Mouse (Mus musculus) ES-Bruce4 (cell line): ENCODE measurements around the gene Grsf1.

Source experiments
- EP300 ChIP-seq: IDR thresholded peaks from 2 replicates; pipeline ENCODE4 v1.6.1; 2011; ENCODE audit warnings: low read depth, low read length; ENCODE audit not compliant: insufficient read depth
- POLR2A ChIP-seq: IDR thresholded peaks from one replicate; pipeline ENCODE4 v1.8.1; 2011; ENCODE audit warnings: low read length; ENCODE audit not compliant: insufficient read depth

DNA sequence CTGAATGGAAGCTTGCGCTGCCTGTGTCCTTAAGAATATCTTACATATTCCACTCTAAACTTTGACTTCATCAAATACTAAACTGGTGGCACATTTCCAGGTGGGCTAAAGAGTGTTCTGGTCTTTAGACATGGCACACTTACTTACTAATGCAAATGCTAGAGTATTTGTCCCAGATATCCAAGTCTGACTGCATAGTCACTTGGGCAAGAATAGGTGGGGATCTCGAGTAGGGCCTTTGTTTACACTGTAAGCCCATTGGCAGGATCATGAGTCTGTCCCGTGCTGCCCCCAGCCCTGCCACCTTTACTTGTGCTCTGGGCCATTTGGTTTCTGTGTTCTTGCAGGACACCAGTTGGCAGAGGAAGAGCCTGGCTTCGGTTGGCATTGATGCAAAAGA, 59.0 kb downstream of the Grsf1 start:
- TF ChIP-seq EP300: no peak
- TF ChIP-seq POLR2A: no peak
